Mouse (Mus musculus): ENCODE measurements around the gene Myo5c. TPM values are rescaled to one million over a fixed set of nuclear protein-coding genes. Genes with fewer than 3 reads are reported as not detected.

The Myo5c gene
- 7.1 and 7.5 TPM in 2 replicates for polyA plus RNA-seq (2012; rRNA removed)

GRCm38 (mm10) chr9:75231841-75232746 is at the start of gene Myo5c:
Gene Myo5c, plus strand, starts transcription at chr9:75232020.
- Histone ChIP-seq H3K27me3 (replicated peaks; ENCODE audit: control insufficient read depth, insufficient read depth, low read length) (no peaks in the 10 kb centered on the region), H3K36me3 (ENCODE audit: control insufficient read depth, insufficient read depth, low read length) (no peaks in the 10 kb centered on the region), H3K4me1 (ENCODE audit: control insufficient read depth, insufficient read depth, low read length) (no peaks in the 10 kb centered on the region), H3K4me3 (ENCODE audit: insufficient read depth, low read depth, low read length) (peak within 1 kb of the TSS; percentile 62), H3K27ac (ENCODE audit: insufficient read depth, low read depth, low read length) (0 out of 2 replicates have a peak within 1 kb of the TSS, but pooled peaks have one; percentile 26)
- DNase-seq = peak; percentile 82
- TF ChIP-seq POLR2A (IDR thresholded peaks at IDR 0.05; ENCODE audit: low read depth, low read length) (no peak), CTCF (conservative IDR thresholded peaks at IDR 0.05; ENCODE audit: insufficient read depth, insufficient read length, low read depth, low read length) (no peak)
- WGBS = 6% methylated on average over 48 of the region's 48 CpGs

DNA sequence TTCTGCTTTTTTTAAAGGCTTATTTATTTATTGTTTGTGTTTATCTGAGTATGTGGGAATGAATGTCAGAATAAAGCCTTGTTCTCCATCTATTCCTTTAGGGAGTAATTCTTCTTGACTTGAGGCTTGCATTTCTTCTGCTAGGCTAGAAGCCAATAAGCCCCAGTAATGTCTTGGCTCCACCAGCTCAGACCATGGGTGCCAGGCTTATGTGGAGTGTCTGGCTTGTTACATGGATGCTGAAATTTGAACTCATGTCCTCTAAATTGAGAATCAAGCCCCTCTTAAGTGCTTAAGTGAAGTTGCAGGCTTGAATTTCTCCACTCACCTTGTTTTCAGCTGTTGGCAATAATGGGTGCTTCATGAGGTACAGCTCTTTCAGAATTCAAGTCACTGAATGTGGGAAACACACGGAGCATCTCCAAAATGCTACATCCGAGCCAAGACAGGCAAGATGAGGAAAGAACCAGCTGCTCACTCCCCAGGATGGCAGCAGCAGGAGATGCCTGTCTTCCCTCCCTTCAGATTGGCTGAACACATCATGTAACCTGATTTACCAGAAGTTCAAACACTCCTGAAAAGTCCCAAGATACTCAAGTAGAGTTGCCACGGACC is 44.1 kb upstream of the Myo5c start:
- no peaks in the 10 kb centered on the region for H3K36me3 ChIP-seq (ENCODE audit: control insufficient read depth, insufficient read depth, low read length)
- H3K27ac ChIP-seq (ENCODE audit: insufficient read depth, low read depth, low read length) = no peak overlapping the region
- H3K27me3 ChIP-seq (replicated peaks; ENCODE audit: control insufficient read depth, insufficient read depth, low read length) = no peaks in the 10 kb centered on the region
- TF ChIP-seq POLR2A (IDR thresholded peaks at IDR 0.05; ENCODE audit: low read depth, low read length) = no peak
- TF ChIP-seq CTCF (conservative IDR thresholded peaks at IDR 0.05; ENCODE audit: insufficient read depth, insufficient read length, low read depth, low read length) = no peak
- H3K4me1 ChIP-seq (ENCODE audit: control insufficient read depth, insufficient read depth, low read length) = no peaks in the 10 kb centered on the region
- DNase-seq = no peak
- H3K4me3 ChIP-seq (ENCODE audit: insufficient read depth, low read depth, low read length) = no peak overlapping the region
- 87% methylated on average over 3 of the region's 3 CpGs for WGBS

DNA sequence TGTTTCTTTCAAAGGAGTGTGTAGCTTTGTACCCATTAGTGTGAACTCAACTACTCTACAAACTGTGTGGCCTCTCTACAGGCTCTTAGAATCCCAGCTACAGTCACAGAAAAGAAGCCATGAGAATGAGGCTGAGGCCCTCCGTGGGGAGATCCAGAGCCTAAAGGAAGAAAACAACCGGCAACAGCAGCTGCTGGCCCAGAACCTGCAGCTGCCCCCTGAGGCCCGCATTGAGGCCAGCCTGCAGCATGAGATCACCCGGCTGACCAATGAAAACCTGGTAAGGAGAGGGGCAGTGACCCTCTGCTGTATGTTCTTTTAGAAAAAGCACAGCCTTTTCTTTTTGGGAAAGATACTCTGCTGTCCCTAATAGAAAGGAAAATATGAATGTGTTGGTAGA is 38.0 kb upstream of the Myo5c start:
- H3K27me3 ChIP-seq (replicated peaks; ENCODE audit: control insufficient read depth, insufficient read depth, low read length) = no peaks in the 10 kb centered on the region
- H3K27ac ChIP-seq (ENCODE audit: insufficient read depth, low read depth, low read length) = no peak overlapping the region
- no peaks in the 10 kb centered on the region for H3K36me3 ChIP-seq (ENCODE audit: control insufficient read depth, insufficient read depth, low read length)
- no peak overlapping the region for H3K4me3 ChIP-seq (ENCODE audit: insufficient read depth, low read depth, low read length)
- 63% methylated on average over 4 of the region's 4 CpGs for WGBS
- no peak for TF ChIP-seq POLR2A (IDR thresholded peaks at IDR 0.05; ENCODE audit: low read depth, low read length)
- no peak for TF ChIP-seq CTCF (conservative IDR thresholded peaks at IDR 0.05; ENCODE audit: insufficient read depth, insufficient read length, low read depth, low read length)
- no peaks in the 10 kb centered on the region for H3K4me1 ChIP-seq (ENCODE audit: control insufficient read depth, insufficient read depth, low read length)
- no peak for DNase-seq

- Histone ChIP-seq H3K27ac (ENCODE audit: insufficient read depth, low read depth, low read length) (no peak overlapping the region), H3K27me3 (replicated peaks; ENCODE audit: control insufficient read depth, insufficient read depth, low read length) (no peaks in the 10 kb centered on the region), H3K4me3 (ENCODE audit: insufficient read depth, low read depth, low read length) (no peak overlapping the region), H3K36me3 (ENCODE audit: control insufficient read depth, insufficient read depth, low read length) (no peaks in the 10 kb centered on the region), H3K4me1 (ENCODE audit: control insufficient read depth, insufficient read depth, low read length) (no peaks in the 10 kb centered on the region)
- 48% methylated on average over 2 of the region's 2 CpGs for WGBS
- DNase-seq = no peak
- TF ChIP-seq POLR2A (IDR thresholded peaks at IDR 0.05; ENCODE audit: low read depth, low read length) (no peak), CTCF (conservative IDR thresholded peaks at IDR 0.05; ENCODE audit: insufficient read depth, insufficient read length, low read depth, low read length) (no peak)
Measured at GRCm38 (mm10) chr9:75196335-75196734, 35.5 kb upstream of the Myo5c start.

- TF ChIP-seq CTCF (conservative IDR thresholded peaks at IDR 0.05; ENCODE audit: insufficient read depth, insufficient read length, low read depth, low read length) (peak; percentile 55; the same call in 1 of the 2 replicates), POLR2A (IDR thresholded peaks at IDR 0.05; ENCODE audit: low read depth, low read length) (no peak)
- H3K4me3 ChIP-seq (ENCODE audit: insufficient read depth, low read depth, low read length) = no peak overlapping the region
- 57% methylated on average over 6 of the region's 6 CpGs for WGBS
- H3K4me1 ChIP-seq (ENCODE audit: control insufficient read depth, insufficient read depth, low read length) = no peaks in the 10 kb centered on the region
- DNase-seq = peak; percentile 41
- no peaks in the 10 kb centered on the region for H3K27me3 ChIP-seq (replicated peaks; ENCODE audit: control insufficient read depth, insufficient read depth, low read length)
- no peaks in the 10 kb centered on the region for H3K36me3 ChIP-seq (ENCODE audit: control insufficient read depth, insufficient read depth, low read length)
- H3K27ac ChIP-seq (ENCODE audit: insufficient read depth, low read depth, low read length) = no peak overlapping the region
Measured at GRCm38 (mm10) chr9:75197297-75197696, 34.5 kb upstream of the Myo5c start.

- 97% methylated on average over 1 of the region's 1 CpGs for WGBS
- H3K36me3 ChIP-seq (ENCODE audit: control insufficient read depth, insufficient read depth, low read length) = no peaks in the 10 kb centered on the region; the same call in 1 of the 2 replicates
- H3K27ac ChIP-seq (ENCODE audit: insufficient read depth, low read depth, low read length) = no peak overlapping the region
- TF ChIP-seq CTCF (conservative IDR thresholded peaks at IDR 0.05; ENCODE audit: insufficient read depth, insufficient read length, low read depth, low read length) (no peak), POLR2A (IDR thresholded peaks at IDR 0.05; ENCODE audit: low read depth, low read length) (no peak)
- H3K4me3 ChIP-seq (ENCODE audit: insufficient read depth, low read depth, low read length) = no peak overlapping the region
- no peaks in the 10 kb centered on the region for H3K27me3 ChIP-seq (replicated peaks; ENCODE audit: control insufficient read depth, insufficient read depth, low read length)
- DNase-seq = no peak
- H3K4me1 ChIP-seq (ENCODE audit: control insufficient read depth, insufficient read depth, low read length) = no peaks in the 10 kb centered on the region
Measured at GRCm38 (mm10) chr9:75201506-75201905, 30.3 kb upstream of the Myo5c start.

DNA sequence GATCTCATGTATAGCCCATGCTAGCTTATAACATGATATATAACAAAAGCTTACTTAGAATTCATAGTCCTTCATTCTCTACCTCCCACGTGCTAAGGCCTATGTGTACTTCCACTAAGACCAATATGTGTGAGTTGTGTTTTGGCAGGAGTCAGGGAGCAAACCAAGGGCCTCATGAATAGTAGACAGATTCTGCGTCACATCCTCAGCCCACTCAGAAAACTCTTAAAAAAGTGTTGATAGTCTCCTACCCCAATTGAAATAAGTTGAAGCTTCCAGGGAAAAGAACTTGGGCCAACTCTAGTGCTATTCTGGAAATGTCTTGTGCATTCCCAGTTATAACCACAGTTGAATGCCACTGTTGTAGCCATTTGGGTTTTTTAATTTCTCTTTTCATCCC is 29.8 kb upstream of the Myo5c start:
- Histone ChIP-seq H3K36me3 (ENCODE audit: control insufficient read depth, insufficient read depth, low read length) (no peaks in the 10 kb centered on the region; the same call in 1 of the 2 replicates), H3K4me3 (ENCODE audit: insufficient read depth, low read depth, low read length) (no peak overlapping the region), H3K4me1 (ENCODE audit: control insufficient read depth, insufficient read depth, low read length) (no peaks in the 10 kb centered on the region), H3K27ac (ENCODE audit: insufficient read depth, low read depth, low read length) (no peak overlapping the region), H3K27me3 (replicated peaks; ENCODE audit: control insufficient read depth, insufficient read depth, low read length) (no peaks in the 10 kb centered on the region)
- no peak for TF ChIP-seq POLR2A (IDR thresholded peaks at IDR 0.05; ENCODE audit: low read depth, low read length)
- no peak for TF ChIP-seq CTCF (conservative IDR thresholded peaks at IDR 0.05; ENCODE audit: insufficient read depth, insufficient read length, low read depth, low read length)
- no peak for DNase-seq
- WGBS = 94% methylated on average over 2 of the region's 2 CpGs

Data from kidney, adult 2 months (tissue).